Mouse (Mus musculus) MEL (cell line): ENCODE data around the gene Rbm38.

ENCODE experiments used
- BHLHE40 ChIP-seq: IDR thresholded peaks from 2 replicates; pipeline ENCODE4 v1.6.1; 2012; ENCODE audit warnings: low read depth, mild to moderate bottlenecking, inconsistent platforms, low read length, improper control_type of control experiment, borderline replicate concordance
- CHD1 ChIP-seq: IDR thresholded peaks from 2 replicates; pipeline ENCODE4 v1.6.1; 2012; ENCODE audit warnings: low read depth, mild to moderate bottlenecking, inconsistent platforms, low read length, improper control_type of control experiment
- CTCF ChIP-seq, 3 experiments: IDR thresholded peaks in 2 of 3; conservative IDR thresholded peaks in 1 of 3; 2 replicates each; pipeline ENCODE4 v1.5.1; 2011 to 2012; ENCODE audit warnings: low read length in 3 of 3, low read depth in 2 of 3, mild to moderate bottlenecking in 2 of 3, improper control_type of control experiment in 1 of 3, inconsistent platforms in 1 of 3, mixed read lengths in 1 of 3, moderate library complexity in 1 of 3; ENCODE audit not compliant: control insufficient read depth in 1 of 3, insufficient read depth in 1 of 3, poor library complexity in 1 of 3, severe bottlenecking in 1 of 3
- EP300 ChIP-seq, 2 experiments: IDR thresholded peaks; 2 replicates each; pipeline ENCODE4 v1.6.1; 2011; ENCODE audit warnings: improper control_type of control experiment in 2 of 2, low read length in 2 of 2, low read depth in 1 of 2, mild to moderate bottlenecking in 1 of 2
- ETS1 ChIP-seq: IDR thresholded peaks from 2 replicates; pipeline ENCODE4 v1.6.1; 2012; ENCODE audit warnings: low read depth, mild to moderate bottlenecking, inconsistent platforms, low read length, improper control_type of control experiment, moderate library complexity
- MEF2A ChIP-seq: IDR thresholded peaks from 2 replicates; pipeline ENCODE4 v1.6.1; 2014; ENCODE audit warnings: low read depth, mild to moderate bottlenecking, inconsistent platforms, low read length, improper control_type of control experiment; ENCODE audit not compliant: poor library complexity, insufficient replicate concordance, severe bottlenecking; ENCODE audit errors: extremely low read depth
- MYC ChIP-seq: IDR thresholded peaks from 2 replicates; pipeline ENCODE4 v1.6.1; 2011; ENCODE audit warnings: low read depth, mild to moderate bottlenecking, low read length, improper control_type of control experiment, moderate library complexity
- NRF1 ChIP-seq: IDR thresholded peaks from 2 replicates; pipeline ENCODE4 v1.6.1; 2014; ENCODE audit warnings: low read depth, mild to moderate bottlenecking, inconsistent platforms, low read length, improper control_type of control experiment, moderate library complexity; ENCODE audit not compliant: poor library complexity, insufficient read depth, severe bottlenecking
- POLR2A ChIP-seq, 2 experiments: IDR thresholded peaks; 2 replicates each; pipeline ENCODE4 v1.6.1; 2011 to 2012; ENCODE audit warnings: low read length in 2 of 2, mild to moderate bottlenecking in 2 of 2, control low read depth in 1 of 2, improper control_type of control experiment in 1 of 2, low read depth in 1 of 2, moderate library complexity in 1 of 2; ENCODE audit not compliant: control insufficient read depth in 1 of 2, insufficient read depth in 1 of 2, poor library complexity in 1 of 2
- POLR2AphosphoS5 ChIP-seq: IDR thresholded peaks from 2 replicates; pipeline ENCODE4 v1.6.1; 2012; ENCODE audit warnings: low read depth, borderline replicate concordance, mild to moderate bottlenecking, inconsistent platforms, low read length, moderate library complexity, mixed read lengths
- TBP ChIP-seq: IDR thresholded peaks from 2 replicates; pipeline ENCODE4 v1.8.0; 2011; ENCODE audit warnings: low read depth, low read length, improper control_type of control experiment
- USF1 ChIP-seq: IDR thresholded peaks from 2 replicates; pipeline ENCODE4 v1.6.1; 2014; ENCODE audit warnings: low read depth, mild to moderate bottlenecking, inconsistent platforms, low read length, improper control_type of control experiment, moderate library complexity
- ZC3H11A ChIP-seq: IDR thresholded peaks from 2 replicates; pipeline ENCODE4 v1.6.1; 2012; ENCODE audit warnings: low read depth, mild to moderate bottlenecking, inconsistent platforms, low read length, improper control_type of control experiment
- ZKSCAN1 ChIP-seq: IDR thresholded peaks from 2 replicates; pipeline ENCODE4 v1.6.1; 2012; ENCODE audit warnings: low read depth, mild to moderate bottlenecking, inconsistent platforms, low read length, improper control_type of control experiment, moderate library complexity

DNA sequence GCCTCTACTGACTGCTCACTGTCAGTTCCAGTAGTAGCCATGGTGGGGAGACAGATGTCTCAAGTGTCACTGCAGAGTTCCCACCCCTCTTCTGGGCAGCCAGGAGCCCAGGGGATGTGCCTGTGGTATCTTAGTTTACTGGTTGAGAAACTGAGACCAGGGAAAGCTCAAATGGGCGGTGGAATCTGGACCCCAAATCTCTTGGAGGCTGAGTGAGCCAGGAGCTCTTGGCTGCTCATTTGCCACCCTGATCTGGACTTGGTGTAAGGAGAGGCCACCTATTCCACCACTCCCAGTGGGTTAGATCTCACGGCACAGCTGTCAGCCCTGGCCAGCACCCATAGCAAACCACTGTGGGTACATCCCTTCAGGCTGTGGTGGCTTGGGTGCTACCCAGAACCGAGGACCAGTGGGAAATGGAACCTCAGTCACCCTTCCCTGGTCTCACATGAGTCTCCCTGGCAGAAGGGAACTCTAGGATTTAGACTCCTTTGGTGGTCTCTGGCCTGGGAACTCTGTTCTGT, 8.3 kb downstream of the Rbm38 start:
- TF ChIP-seq CTCF (IDR thresholded peaks at IDR 0.05 in 2 of 3, conservative IDR thresholded peaks at IDR 0.05 in 1 of 3; ENCODE audit: control insufficient read depth in 1 of 3, insufficient read depth in 1 of 3, low read depth in 2 of 3, low read length in 3 of 3, poor library complexity in 1 of 3, severe bottlenecking in 1 of 3) (no peak), POLR2A (IDR thresholded peaks at IDR 0.05; ENCODE audit: control insufficient read depth in 1 of 2, insufficient read depth in 1 of 2, low read depth in 1 of 2, low read length in 2 of 2, poor library complexity in 1 of 2) (no peak), MEF2A (no peak), POLR2AphosphoS5 (no peak), USF1 (no peak), BHLHE40 (no peak), CHD1 (no peak), NRF1 (no peak), ZC3H11A (no peak), TBP (no peak), EP300 (IDR thresholded peaks at IDR 0.05; ENCODE audit: low read depth in 1 of 2, low read length in 2 of 2) (no peak), ZKSCAN1 (no peak), ETS1 (no peak), MYC (no peak)
